Mouse (Mus musculus) lung, embryonic 14.5 days (tissue): Measurements from ENCODE around the gene Gm5797. TPM values are rescaled to one million over a fixed set of nuclear protein-coding genes. Genes with fewer than 3 reads are reported as not detected.
"Not testable (repeated sequence)": the region's sequence is repeated elsewhere in the genome, so short reads cannot be mapped to it uniquely, and the experiment has no call there.

ENCODE experiments used
- ATAC-seq: fragments of 200-750 bp; cut with Nextera tagmentation; 2 replicates; pipeline ENCODE4 v1.8.0; 2017; ENCODE audit warnings: mild to moderate bottlenecking, moderate TSS enrichment, moderate library complexity; ENCODE audit not compliant: insufficient read depth
- DNase-seq: peaks from one replicate; pipeline ENCODE4 v3.0.0-alpha.2; 2015
- H3K27ac ChIP-seq: fragments of 300-500 bp; sonication (generic); 2 replicates; pipeline ENCODE4 v1.5.1; 2014; ENCODE audit warnings: low read depth, mild to moderate bottlenecking, moderate library complexity
- H3K27me3 ChIP-seq: fragments of 300-500 bp; sonication (generic); 2 replicates; pipeline ENCODE4 v1.6.1; 2014; ENCODE audit warnings: low read length, control low read depth; ENCODE audit not compliant: insufficient read depth
- H3K36me3 ChIP-seq: fragments of 300-500 bp; sonication (generic); 2 replicates; pipeline ENCODE4 v1.6.1; 2014; ENCODE audit warnings: control low read depth; ENCODE audit not compliant: insufficient read depth
- H3K4me1 ChIP-seq: fragments of 300-500 bp; sonication (generic); 2 replicates; pipeline ENCODE4 v1.6.1; 2014; ENCODE audit warnings: antibody characterized with exemption, control low read depth; ENCODE audit not compliant: insufficient read depth
- H3K4me2 ChIP-seq: fragments of 300-500 bp; sonication (generic); 2 replicates; pipeline ENCODE4 v1.6.1; 2014; ENCODE audit warnings: mild to moderate bottlenecking
- H3K4me3 ChIP-seq: fragments of 300-500 bp; sonication (generic); 2 replicates; pipeline ENCODE4 v1.5.1; 2014; ENCODE audit warnings: low read depth, low read length
- H3K9ac ChIP-seq: fragments of 300-500 bp; sonication (generic); 2 replicates; pipeline ENCODE4 v1.6.1; 2014
- H3K9me3 ChIP-seq: fragments of 300-500 bp; sonication (generic); 2 replicates; pipeline ENCODE4 v1.6.1; 2016; ENCODE audit warnings: low read depth, low read length, control low read depth
- WGBS: fragments of 180-500 bp; shearing (Covaris S2); extraction: QIAGEN DNeasy Blood & Tissue Kit; methylation state at CpG from one replicate; pipeline ENCODE4 v1.1.7; 2014; 5-methylcytosine and 5-hydroxymethylcytosine counted together
- polyA plus RNA-seq: library from polyadenylated mRNA; unstranded; fragments of >200 nt; fragmentation: Nextera tagmentation; extraction: Ambion mirVana; gene quantifications from 2 replicates; pipeline ENCODE4 v1.2.1, GENCODE M21; 2014

Gene Gm5797
- polyA plus RNA-seq, result not detected in 2 replicates

- not testable (repeated sequence) for H3K4me2 ChIP-seq, ATAC-seq, H3K9me3 ChIP-seq, H3K36me3 ChIP-seq, H3K4me3 ChIP-seq, DNase-seq, H3K27me3 ChIP-seq, H3K4me1 ChIP-seq, H3K27ac ChIP-seq, H3K9ac ChIP-seq
- WGBS, result no CpG with 5 or more reads among the region's 1 CpGs
Observed at GRCm38 (mm10) chr14:7332295-7332694, at the start of gene Gm5797. Gene Gm5797, minus strand, starts transcription at chr14:7332395.

DNA sequence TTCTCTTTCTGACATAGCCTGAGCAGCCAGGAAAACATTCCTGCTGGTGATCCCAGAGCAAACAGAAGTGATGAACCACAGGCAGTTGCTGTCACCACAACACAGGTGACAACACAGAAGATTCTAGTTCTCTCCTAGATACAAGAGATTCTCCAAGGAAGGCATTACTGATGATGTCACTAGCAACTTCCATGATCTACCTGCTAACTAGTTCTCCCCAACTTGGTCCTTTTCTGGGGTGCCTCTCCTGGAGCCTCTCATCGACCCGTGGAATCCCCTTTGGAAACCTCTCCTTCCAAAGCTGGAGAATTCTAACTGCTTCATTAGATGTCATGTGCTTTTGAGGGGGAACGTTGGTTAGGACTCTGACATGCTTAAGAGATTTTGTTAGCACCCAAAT lies 32.8 kb upstream of the Gm5797 start, which contains the start of gene Gm8374:
Gene Gm8374 (minus strand): TSS at position 101 of the 400 bp plus-strand sequence.
- H3K9ac ChIP-seq, H3K4me3 ChIP-seq, ATAC-seq, H3K27ac ChIP-seq, H3K4me1 ChIP-seq, DNase-seq, H3K4me2 ChIP-seq, H3K9me3 ChIP-seq, H3K36me3 ChIP-seq, H3K27me3 ChIP-seq: not testable (repeated sequence)
- WGBS, result 81% methylated on average over 3 of the region's 3 CpGs

DNA sequence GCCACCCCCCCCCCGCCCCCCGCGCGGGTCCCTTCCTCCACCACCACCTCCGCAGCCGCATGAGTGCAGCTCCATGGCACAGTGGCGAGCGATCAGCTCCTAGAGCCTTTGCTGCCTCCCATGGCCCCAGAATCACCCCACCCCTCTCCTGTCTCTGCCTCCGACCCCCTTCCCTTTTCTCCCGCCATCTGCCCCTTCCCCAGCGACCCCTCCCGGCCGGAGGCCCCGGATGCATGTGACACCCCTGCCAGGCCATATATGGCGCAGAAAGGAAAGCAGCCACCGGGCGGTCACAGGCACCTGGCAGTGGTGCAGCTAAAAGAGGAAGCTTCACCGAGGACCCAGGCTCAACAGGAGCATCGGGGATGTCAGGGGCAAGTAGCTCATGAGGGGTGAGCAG lies 17.1 kb downstream of the Gm5797 start:
- not testable (repeated sequence) for H3K9me3 ChIP-seq, H3K36me3 ChIP-seq, ATAC-seq, H3K27ac ChIP-seq, H3K27me3 ChIP-seq, H3K4me1 ChIP-seq
- H3K4me2 ChIP-seq, result peak overlapping the region; percentile 63
- peak; percentile 26 for DNase-seq
- WGBS, result under 1% methylated on average over 12 of the region's 19 CpGs
- peak overlapping the region; percentile 34; the same call in 1 of the 2 replicates for H3K9ac ChIP-seq
- peak overlapping the region; percentile 44 for H3K4me3 ChIP-seq

DNA sequence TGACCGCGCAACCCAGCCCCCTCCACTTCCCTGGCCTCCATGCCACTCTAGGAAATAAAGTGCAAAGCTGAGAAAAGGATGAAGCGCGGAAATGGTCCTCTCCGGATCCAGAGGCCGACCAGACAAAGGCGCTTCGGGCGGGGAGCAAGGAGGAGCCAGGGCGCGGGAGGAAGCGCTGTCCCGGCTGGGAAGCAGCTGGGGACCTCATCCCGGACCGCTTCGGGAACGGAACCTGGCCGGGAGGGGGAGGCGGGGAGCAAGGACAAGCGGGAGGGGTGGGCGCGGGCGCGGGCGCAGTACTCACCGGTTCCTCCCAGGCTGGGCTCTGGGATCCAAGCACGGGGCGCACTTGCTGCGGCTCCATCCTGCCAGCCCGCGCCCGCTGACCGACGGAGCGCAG lies 17.5 kb downstream of the Gm5797 start, which contains the start of gene Gm3739:
Gene Gm3739 (minus strand): TSS at position 389 of the 400 bp plus-strand sequence.
- ATAC-seq, H3K4me1 ChIP-seq, H3K36me3 ChIP-seq, DNase-seq, H3K9me3 ChIP-seq, H3K27ac ChIP-seq, H3K27me3 ChIP-seq: not testable (repeated sequence)
- WGBS, result 1% methylated on average over 7 of the region's 35 CpGs
- peak within 1 kb of the TSS; percentile 34; the same call in 1 of the 2 replicates for H3K9ac ChIP-seq
- peak within 1 kb of the TSS; percentile 63 for H3K4me2 ChIP-seq
- H3K4me3 ChIP-seq, result peak within 1 kb of the TSS; percentile 44

Other genes with a start within 250 kb of the Gm5797 start
- gene Gm3696, start 231.8 kb downstream of the Gm5797 start, polyA plus RNA-seq, result 1.9 TPM in 2 replicates
- gene Gm6676, start 207.0 kb downstream of the Gm5797 start, polyA plus RNA-seq, result not detected in 2 replicates
- 3.5 and 4.2 TPM in 2 replicates for gene Gm3512, start 157.9 kb downstream of the Gm5797 start, polyA plus RNA-seq
- gene Gm16434, start 137.9 kb downstream of the Gm5797 start, polyA plus RNA-seq, result not detected in 2 replicates
- gene Gm3727, start 67.7 kb downstream of the Gm5797 start, polyA plus RNA-seq, result not detected in 2 replicates
- gene Gm3739, start 17.3 kb downstream of the Gm5797 start, polyA plus RNA-seq, result 0.68 and 1.0 TPM in 2 replicates
- not detected in 2 replicates for gene Gm8374, start 32.7 kb upstream of the Gm5797 start, polyA plus RNA-seq
- gene Gm3755, start 118.5 kb upstream of the Gm5797 start, polyA plus RNA-seq, result not detected in 2 replicates
- 0.66 and 0.84 TPM in 2 replicates for gene Gm3752, start 151.4 kb upstream of the Gm5797 start, polyA plus RNA-seq
- 0.68 and 0.96 TPM in 2 replicates for gene Gm3558, start 236.2 kb upstream of the Gm5797 start, polyA plus RNA-seq